Mouse (Mus musculus) limb, embryonic 13.5 days (tissue): ENCODE measurements around the gene Tia1. TPM values are rescaled to one million over a fixed set of nuclear protein-coding genes. Genes with fewer than 3 reads are reported as not detected.

Source experiments
- ATAC-seq: fragments of 200-750 bp; cut with Nextera tagmentation; 2 replicates; pipeline ENCODE4 v1.8.0; 2017; ENCODE audit warnings: low read depth, moderate number of reproducible peaks, moderate TSS enrichment; ENCODE audit not compliant: low FRiP score
- H3K27ac ChIP-seq: fragments of 300-500 bp; sonication (generic); 2 replicates; pipeline ENCODE4 v1.5.1; 2015; ENCODE audit warnings: inconsistent platforms, mild to moderate bottlenecking, moderate library complexity
- H3K27me3 ChIP-seq: fragments of 300-500 bp; sonication (generic); 2 replicates; pipeline ENCODE4 v1.6.1; 2015; ENCODE audit warnings: mild to moderate bottlenecking, inconsistent platforms
- H3K36me3 ChIP-seq: fragments of 300-500 bp; sonication (generic); 2 replicates; pipeline ENCODE4 v1.6.1; 2015; ENCODE audit warnings: inconsistent platforms, mild to moderate bottlenecking, moderate library complexity
- H3K4me1 ChIP-seq: fragments of 300-500 bp; sonication (generic); 2 replicates; pipeline ENCODE4 v1.6.1; 2015; ENCODE audit warnings: inconsistent platforms
- H3K4me2 ChIP-seq: fragments of 300-500 bp; sonication (generic); replicated peaks from 2 replicates; pipeline ENCODE4 v1.6.1; 2015; ENCODE audit warnings: inconsistent platforms, mild to moderate bottlenecking, moderate library complexity
- H3K4me3 ChIP-seq: fragments of 300-500 bp; sonication (generic); 2 replicates; pipeline ENCODE4 v1.5.1; 2015; ENCODE audit warnings: moderate library complexity, mild to moderate bottlenecking, inconsistent platforms
- H3K9ac ChIP-seq: fragments of 300-500 bp; sonication (generic); 2 replicates; pipeline ENCODE4 v1.6.1; 2015; ENCODE audit warnings: mild to moderate bottlenecking, inconsistent platforms
- H3K9me3 ChIP-seq: fragments of 300-500 bp; sonication (generic); 2 replicates; pipeline ENCODE4 v1.6.1; 2016; ENCODE audit warnings: inconsistent platforms
- WGBS: fragments of 180-500 bp; shearing (Covaris S2); methylation state at CpG from one replicate; pipeline ENCODE4 v1.1.7; 2015; 5-methylcytosine and 5-hydroxymethylcytosine counted together
- polyA plus RNA-seq: library from polyadenylated mRNA; unstranded; fragments of >200 nt; fragmentation: Nextera tagmentation; extraction: Ambion mirVana; gene quantifications from 2 replicates; pipeline ENCODE4 v1.2.1, GENCODE M21; 2015

The Tia1 gene
- polyA plus RNA-seq, 1 experiment from 2014 or later = 293 TPM

GRCm38 (mm10) chr6:86475462-86476167 lies 71.6 kb downstream of the Tia1 start:
- peak overlapping the region; percentile 63; the same call in 1 of the 2 replicates for H3K27ac ChIP-seq

GRCm38 (mm10) chr6:86476931-86477330 lies 72.9 kb downstream of the Tia1 start:
- no peak for ATAC-seq
- no peaks in the 10 kb centered on the region for H3K36me3 ChIP-seq
- H3K4me1 ChIP-seq = peaks cover 59% of the 10 kb centered on the region
- H3K27ac ChIP-seq = no peak overlapping the region; the same call in 1 of the 2 replicates
- no peak overlapping the region for H3K4me2 ChIP-seq
- no peaks in the 10 kb centered on the region for H3K9me3 ChIP-seq
- WGBS = 81% methylated on average over 5 of the region's 5 CpGs
- H3K27me3 ChIP-seq = no peaks in the 10 kb centered on the region
- no peak overlapping the region for H3K9ac ChIP-seq
- no peak overlapping the region for H3K4me3 ChIP-seq

More at GRCm38 (mm10) chr6:86475462-86476167, 71.6 kb downstream of the Tia1 start:
- no peaks in the 10 kb centered on the region for H3K27me3 ChIP-seq
- no peaks in the 10 kb centered on the region for H3K36me3 ChIP-seq
- H3K4me3 ChIP-seq = no peak overlapping the region
- H3K4me2 ChIP-seq = no peak overlapping the region
- 72% methylated on average over 9 of the region's 9 CpGs for WGBS
- ATAC-seq = no peak
- H3K9ac ChIP-seq = no peak overlapping the region
- no peaks in the 10 kb centered on the region for H3K9me3 ChIP-seq
- peaks cover 52% of the 10 kb centered on the region for H3K4me1 ChIP-seq

- peaks cover 46% of the 10 kb centered on the region for H3K4me1 ChIP-seq
- H3K36me3 ChIP-seq = no peaks in the 10 kb centered on the region
- 44% methylated on average over 3 of the region's 3 CpGs for whole genome bisulfite sequencing
- no peaks in the 10 kb centered on the region for H3K9me3 ChIP-seq
- no peak for ATAC-seq
- H3K4me3 ChIP-seq = no peak overlapping the region
- peak overlapping the region; percentile 55 for H3K4me2 ChIP-seq
- 0 out of 2 replicates have a peak overlapping the region, but pooled peaks have one; percentile 43 for H3K9ac ChIP-seq
- no peaks in the 10 kb centered on the region for H3K27me3 ChIP-seq
- peak overlapping the region; percentile 97 for H3K27ac ChIP-seq
Observed at GRCm38 (mm10) chr6:86479311-86479710, 75.3 kb downstream of the Tia1 start.

- Histone ChIP-seq H3K4me1 (peaks cover 46% of the 10 kb centered on the region), H3K9ac (no peak overlapping the region), H3K4me2 (peak overlapping the region; percentile 55), H3K27ac (peak overlapping the region; percentile 97), H3K36me3 (no peaks in the 10 kb centered on the region), H3K27me3 (no peaks in the 10 kb centered on the region), H3K9me3 (no peaks in the 10 kb centered on the region), H3K4me3 (no peak overlapping the region)
- ATAC-seq = no peak; the same call in 1 of the 2 replicates
Observed at GRCm38 (mm10) chr6:86479816-86480188, 75.8 kb downstream of the Tia1 start.

GRCm38 (mm10) chr6:86480189-86480831 lies 76.3 kb downstream of the Tia1 start:
- peaks cover 46% of the 10 kb centered on the region for H3K4me1 ChIP-seq
- no peaks in the 10 kb centered on the region for H3K9me3 ChIP-seq
- no peaks in the 10 kb centered on the region for H3K27me3 ChIP-seq
- peak overlapping the region; percentile 97 for H3K27ac ChIP-seq
- H3K36me3 ChIP-seq = no peaks in the 10 kb centered on the region
- peak overlapping the region; percentile 55 for H3K4me2 ChIP-seq
- peak overlapping the region; percentile 57 for H3K9ac ChIP-seq
- peak; percentile 83 for ATAC-seq
- WGBS = 15% methylated on average over 9 of the region's 9 CpGs
- peak overlapping the region; percentile 28 for H3K4me3 ChIP-seq

- H3K36me3 ChIP-seq = no peaks in the 10 kb centered on the region
- no peak overlapping the region for H3K4me3 ChIP-seq
- peak overlapping the region; percentile 97; the same call in 1 of the 2 replicates for H3K27ac ChIP-seq
- no peak for ATAC-seq
- no peaks in the 10 kb centered on the region for H3K27me3 ChIP-seq
- H3K9ac ChIP-seq = no peak overlapping the region
- peaks cover 46% of the 10 kb centered on the region for H3K4me1 ChIP-seq
- H3K4me2 ChIP-seq = no peak overlapping the region
- no peaks in the 10 kb centered on the region for H3K9me3 ChIP-seq
- WGBS = 94% methylated on average over 5 of the region's 5 CpGs
Observed at GRCm38 (mm10) chr6:86481871-86482270, 77.9 kb downstream of the Tia1 start.

Other genes with a start within 250 kb of the Tia1 start
- 2.5 and 2.7 TPM in 2 replicates for gene Tgfa, start 209.0 kb upstream of the Tia1 start, polyA plus RNA-seq
- 133 and 136 TPM in 2 replicates for gene Fam136a, start 38.6 kb upstream of the Tia1 start, polyA plus RNA-seq
- 660 and 699 TPM in 2 replicates for gene Snrpg, start 32.9 kb upstream of the Tia1 start, polyA plus RNA-seq
- gene Pcyox1, start 7.1 kb upstream of the Tia1 start, polyA plus RNA-seq = 85.9 and 86.3 TPM in 2 replicates
- 1.3 TPM in 1 of 2 replicates, not detected in the other for gene Gm44790, start 22.4 kb downstream of the Tia1 start, polyA plus RNA-seq
- gene C87436, start 34.2 kb downstream of the Tia1 start, polyA plus RNA-seq = 25.2 and 25.4 TPM in 2 replicates
- gene Pcbp1, start 122.1 kb downstream of the Tia1 start, polyA plus RNA-seq = 454 and 479 TPM in 2 replicates
- 3.8 and 4.6 TPM in 2 replicates for gene Asprv1, start 223.9 kb downstream of the Tia1 start, polyA plus RNA-seq